Mouse (Mus musculus): Measurements from ENCODE around the gene Padi6.
A peak's percentile ranks its signal among the peaks of the same experiment; 100 is the strongest.

Padi6 gene

GRCm38 (mm10) chr4:140742543-140742942 lies at the start of gene Padi6:
Gene Padi6, minus strand, starts transcription at chr4:140742643.
- no peak for DNase-seq

GRCm38 (mm10) chr4:140791071-140791470 lies 48.6 kb upstream of the Padi6 start:
- DNase-seq: no peak

GRCm38 (mm10) chr4:140789983-140790382 lies 47.5 kb upstream of the Padi6 start:
- peak; percentile 59 to 73 for DNase-seq

GRCm38 (mm10) chr4:140788983-140789382 lies 46.5 kb upstream of the Padi6 start:
- DNase-seq: peak; percentile 86 to 87

- DNase-seq: no peak
Measured at GRCm38 (mm10) chr4:140788264-140788663, 45.8 kb upstream of the Padi6 start.

- DNase-seq: peak; percentile 34 to 48
Measured at GRCm38 (mm10) chr4:140787414-140787813, 45.0 kb upstream of the Padi6 start.

- no peak for DNase-seq
Measured at GRCm38 (mm10) chr4:140785217-140785616, 42.8 kb upstream of the Padi6 start.

GRCm38 (mm10) chr4:140784292-140784945 lies 42.0 kb upstream of the Padi6 start:
- no peak for DNase-seq

GRCm38 (mm10) chr4:140782821-140783220 lies 40.4 kb upstream of the Padi6 start:
- no peak for DNase-seq

GRCm38 (mm10) chr4:140780507-140780906 lies 38.1 kb upstream of the Padi6 start:
- no peak for DNase-seq

- DNase-seq: peak; percentile 42 to 68
Measured at GRCm38 (mm10) chr4:140779803-140780397, 37.5 kb upstream of the Padi6 start.

GRCm38 (mm10) chr4:140776623-140777022 lies 34.2 kb upstream of the Padi6 start:
- no peak for DNase-seq

- DNase-seq: no peak
Measured at GRCm38 (mm10) chr4:140775876-140776275, 33.4 kb upstream of the Padi6 start.

GRCm38 (mm10) chr4:140774893-140775292 lies 32.5 kb upstream of the Padi6 start:
- DNase-seq: no peak

- no peak for DNase-seq
Measured at GRCm38 (mm10) chr4:140774025-140774800, 31.8 kb upstream of the Padi6 start, which contains the start of gene Padi4. Gene Padi4, minus strand, starts transcription at chr4:140774236.

GRCm38 (mm10) chr4:140771091-140771490 lies 28.6 kb upstream of the Padi6 start:
- peak; percentile 40 to 60 for DNase-seq

GRCm38 (mm10) chr4:140770433-140770832 lies 28.0 kb upstream of the Padi6 start:
- DNase-seq: peak; percentile 75 to 81

GRCm38 (mm10) chr4:140768973-140769372 lies 26.5 kb upstream of the Padi6 start:
- DNase-seq: no peak

- DNase-seq: no peak
Measured at GRCm38 (mm10) chr4:140765936-140766335, 23.5 kb upstream of the Padi6 start.

- peak; percentile 78 to 82 for DNase-seq
Measured at GRCm38 (mm10) chr4:140763158-140763557, 20.7 kb upstream of the Padi6 start.

- DNase-seq: no peak
Measured at GRCm38 (mm10) chr4:140761601-140762000, 19.2 kb upstream of the Padi6 start.

GRCm38 (mm10) chr4:140755811-140756210 lies 13.4 kb upstream of the Padi6 start:
- no peak for DNase-seq

GRCm38 (mm10) chr4:140753366-140753765 lies 10.9 kb upstream of the Padi6 start:
- no peak for DNase-seq

GRCm38 (mm10) chr4:140750328-140750727 lies 7.9 kb upstream of the Padi6 start:
- DNase-seq: peak; percentile 62 to 75
